Mouse (Mus musculus): ENCODE measurements around the gene Tyrobp.

The Tyrobp gene

DNA sequence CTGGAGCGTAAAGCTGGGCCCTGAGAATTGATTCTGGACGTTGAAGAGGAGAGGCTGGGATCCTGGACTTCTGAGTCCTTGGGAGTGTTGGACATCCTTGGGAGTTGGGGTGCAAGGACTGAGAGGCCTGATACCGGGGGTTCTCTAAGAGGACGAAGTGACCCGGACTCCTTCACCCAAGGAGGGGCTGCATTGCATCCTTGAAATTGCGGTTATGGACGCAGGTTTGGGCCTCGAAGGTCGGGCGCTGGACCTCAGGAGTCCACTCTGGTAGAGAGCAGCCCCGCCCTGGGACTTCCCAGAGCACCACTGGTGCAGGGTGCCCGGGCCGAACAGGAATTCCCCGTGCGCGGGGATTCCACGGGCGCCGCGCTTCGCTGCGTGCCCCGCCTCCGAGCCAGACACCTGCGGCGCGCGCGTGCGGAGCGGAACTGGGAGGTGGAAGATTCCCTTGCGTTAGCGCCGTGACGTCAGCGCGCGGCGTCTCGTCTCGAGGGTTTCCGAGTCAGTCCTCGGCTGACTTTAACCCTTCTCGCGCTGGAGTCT, 8.4 kb downstream of the Tyrobp start:
- in situ Hi-C loops (cut with MboI; ENCODE audit: low pct_unique_long_range_greater_than_20kb in 1 of 2, low sequenced_read_pairs in 2 of 2, unreplicated experiment in 1 of 2): no loop called here

DNA sequence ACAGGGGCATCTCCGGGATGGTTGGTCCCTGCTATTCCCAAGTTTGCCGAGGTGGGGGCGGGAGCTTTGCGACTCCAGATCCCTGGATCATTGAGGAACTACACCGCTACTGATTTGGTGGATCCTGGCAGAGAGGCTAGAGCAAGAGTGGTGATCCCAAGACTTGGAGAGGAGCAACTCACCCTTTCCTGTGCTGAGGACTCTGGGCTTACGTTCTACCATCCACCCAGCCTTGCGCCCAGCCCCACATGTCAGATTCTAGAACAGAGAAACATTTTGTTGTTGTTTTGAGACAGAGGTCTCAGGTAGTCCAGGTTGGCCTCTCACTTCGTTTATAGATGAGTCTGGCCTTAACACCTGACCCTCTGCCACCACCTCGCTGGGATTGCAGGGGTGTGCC, 9.0 kb downstream of the Tyrobp start:
- in situ Hi-C loops (cut with MboI; ENCODE audit: low pct_unique_long_range_greater_than_20kb in 1 of 2, low sequenced_read_pairs in 2 of 2, unreplicated experiment in 1 of 2): no loop called here

- in situ Hi-C loops (cut with MboI; ENCODE audit: low pct_unique_long_range_greater_than_20kb in 1 of 2, low sequenced_read_pairs in 2 of 2, unreplicated experiment in 1 of 2): no loop called here
These were observed 9.6 kb downstream of the Tyrobp start for GRCm38 (mm10) chr7:30423071-30423641.

DNA sequence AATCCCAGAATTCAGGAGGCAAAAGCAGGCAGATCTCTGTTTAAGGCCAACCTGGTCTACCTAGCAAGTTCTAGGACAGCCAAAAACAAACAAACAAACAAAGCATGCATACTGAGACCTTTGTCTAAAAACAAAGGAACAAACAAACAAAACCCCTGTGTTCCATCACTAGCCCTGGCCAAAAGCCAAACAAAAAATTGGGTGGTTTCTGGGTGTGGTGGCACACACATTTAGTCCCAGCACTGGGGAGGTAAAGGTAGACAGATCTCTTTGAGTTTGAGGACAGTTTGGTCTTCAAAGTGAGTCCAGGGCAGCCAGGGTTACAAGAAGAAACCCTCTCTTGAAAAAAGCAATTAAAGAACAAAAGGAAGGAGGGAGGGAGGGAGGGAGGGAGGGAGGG, 15.8 kb downstream of the Tyrobp start:
- in situ Hi-C loops (cut with MboI; ENCODE audit: low pct_unique_long_range_greater_than_20kb in 1 of 2, low sequenced_read_pairs in 2 of 2, unreplicated experiment in 1 of 2): loop anchor here in 1 of 2 experiments (5.0 kb wide), 1 partner anchor 92 kb away; no protein-coding TSS in a partner anchor

- in situ Hi-C loops (cut with MboI; ENCODE audit: low pct_unique_long_range_greater_than_20kb in 1 of 2, low sequenced_read_pairs in 2 of 2, unreplicated experiment in 1 of 2): no loop called here
These were observed 16.6 kb downstream of the Tyrobp start for GRCm38 (mm10) chr7:30430191-30430590.

- in situ Hi-C loops (cut with MboI; ENCODE audit: low pct_unique_long_range_greater_than_20kb in 1 of 2, low sequenced_read_pairs in 2 of 2, unreplicated experiment in 1 of 2): no loop called here
These were observed 18.2 kb downstream of the Tyrobp start for GRCm38 (mm10) chr7:30431793-30432192.

GRCm38 (mm10) chr7:30434238-30434637, 20.7 kb downstream of the Tyrobp start:
- in situ Hi-C loops (cut with MboI; ENCODE audit: low pct_unique_long_range_greater_than_20kb in 1 of 2, low sequenced_read_pairs in 2 of 2, unreplicated experiment in 1 of 2): no loop called here

GRCm38 (mm10) chr7:30434701-30435100, 21.1 kb downstream of the Tyrobp start:
- in situ Hi-C loops (cut with MboI; ENCODE audit: low pct_unique_long_range_greater_than_20kb in 1 of 2, low sequenced_read_pairs in 2 of 2, unreplicated experiment in 1 of 2): loop anchor here (5.0 kb wide), 1 partner anchor 38 kb away; no protein-coding TSS in a partner anchor

- in situ Hi-C loops (cut with MboI; ENCODE audit: low pct_unique_long_range_greater_than_20kb in 1 of 2, low sequenced_read_pairs in 2 of 2, unreplicated experiment in 1 of 2): loop anchor here (5.0 kb wide), 1 partner anchor 37 kb away; no protein-coding TSS in a partner anchor
These were observed 21.6 kb downstream of the Tyrobp start for GRCm38 (mm10) chr7:30435156-30435555.

- in situ Hi-C loops (cut with MboI; ENCODE audit: low pct_unique_long_range_greater_than_20kb in 1 of 2, low sequenced_read_pairs in 2 of 2, unreplicated experiment in 1 of 2): loop anchor here (5.0 kb wide), 1 partner anchor 35 kb away; no protein-coding TSS in a partner anchor
These were observed 23.3 kb downstream of the Tyrobp start for GRCm38 (mm10) chr7:30436879-30437278.

DNA sequence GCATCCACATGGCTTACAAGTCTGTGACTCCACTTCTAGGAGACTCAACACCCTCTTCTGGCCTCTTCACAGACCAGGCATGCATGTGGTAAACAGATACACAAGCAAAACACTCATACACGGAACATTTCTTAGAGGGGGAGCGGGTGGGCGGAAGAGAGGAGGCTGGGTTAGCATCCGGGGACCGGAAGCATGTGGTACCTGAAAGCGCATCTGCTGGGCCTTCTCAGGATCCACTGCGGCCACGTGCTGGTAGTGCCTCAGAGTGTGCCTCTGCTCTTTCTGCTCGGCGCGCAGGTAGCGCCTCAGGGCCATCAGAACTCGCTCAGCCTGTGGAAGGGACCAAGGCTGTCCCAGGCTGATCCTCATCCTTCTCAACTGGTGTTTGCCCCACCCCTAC, 26.2 kb downstream of the Tyrobp start:
- in situ Hi-C loops (cut with MboI; ENCODE audit: low pct_unique_long_range_greater_than_20kb in 1 of 2, low sequenced_read_pairs in 2 of 2, unreplicated experiment in 1 of 2): loop anchor here (5.0 kb wide), 1 partner anchor 33 kb away; no protein-coding TSS in a partner anchor

DNA sequence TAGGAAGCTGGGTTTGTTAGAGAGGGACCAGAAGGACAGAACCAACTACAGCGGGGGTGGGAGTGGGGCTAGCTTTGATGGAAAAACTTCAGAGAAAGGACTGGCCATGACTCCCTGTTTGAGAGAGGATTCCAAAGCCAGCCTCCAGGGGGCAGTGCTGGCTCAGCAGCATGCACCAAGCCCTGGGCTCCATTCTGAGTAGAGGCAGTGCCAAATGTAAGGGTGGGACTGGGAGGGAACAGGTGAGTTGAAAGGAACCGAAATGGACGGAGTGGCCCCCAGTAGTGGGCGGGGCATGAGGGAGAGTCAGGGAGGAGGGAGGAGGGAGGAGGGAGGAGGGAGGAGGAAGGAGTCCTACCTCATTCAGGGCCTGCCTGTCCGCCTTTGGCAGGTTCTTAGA, 27.1 kb downstream of the Tyrobp start:
- in situ Hi-C loops (cut with MboI; ENCODE audit: low pct_unique_long_range_greater_than_20kb in 1 of 2, low sequenced_read_pairs in 2 of 2, unreplicated experiment in 1 of 2): no loop called here

GRCm38 (mm10) chr7:30443696-30444095, 30.1 kb downstream of the Tyrobp start:
- in situ Hi-C loops (cut with MboI; ENCODE audit: low pct_unique_long_range_greater_than_20kb in 1 of 2, low sequenced_read_pairs in 2 of 2, unreplicated experiment in 1 of 2): no loop called here

DNA sequence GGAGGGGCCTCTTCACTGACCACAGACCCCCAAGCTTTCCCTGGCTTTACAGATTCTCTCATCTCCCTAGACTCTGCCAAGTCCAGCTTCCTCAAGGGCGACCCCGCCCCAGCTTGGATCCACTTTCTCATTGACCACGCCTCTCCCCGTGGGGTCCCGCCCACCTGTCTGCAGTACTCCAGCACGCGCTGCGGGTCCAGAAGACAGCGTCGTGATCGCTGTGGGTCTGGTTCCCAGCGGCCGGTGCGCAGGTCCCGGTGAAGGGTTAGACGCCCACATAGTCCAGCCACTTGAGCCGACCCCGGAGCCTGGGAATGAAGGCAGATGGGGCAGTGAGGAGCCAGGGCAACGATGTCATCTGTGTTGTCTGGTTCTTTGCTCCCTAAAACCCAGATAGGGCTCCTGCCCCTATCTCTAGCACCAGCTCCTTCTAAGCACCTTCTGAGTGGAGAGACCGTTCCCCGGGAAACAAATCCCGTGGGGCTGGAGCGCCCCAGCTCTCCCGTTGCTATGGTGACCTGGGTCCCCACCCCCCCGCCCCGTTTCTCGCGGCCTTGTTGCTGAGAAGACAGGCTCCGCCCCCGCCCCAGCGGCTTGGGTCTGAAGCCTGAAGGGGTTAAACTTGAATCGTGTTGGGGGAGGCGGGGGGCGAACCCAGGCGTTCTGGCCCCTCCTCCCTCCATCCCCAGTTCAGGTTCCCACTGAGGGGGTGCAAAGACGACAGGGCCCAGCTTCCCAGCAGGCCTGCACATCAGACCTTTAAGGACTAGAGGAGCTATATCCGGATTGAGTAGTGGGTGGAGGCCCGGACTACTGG, 30.8 kb downstream of the Tyrobp start:
- in situ Hi-C loops (cut with MboI; ENCODE audit: low pct_unique_long_range_greater_than_20kb in 1 of 2, low sequenced_read_pairs in 2 of 2, unreplicated experiment in 1 of 2): no loop called here

GRCm38 (mm10) chr7:30444971-30445751, 31.6 kb downstream of the Tyrobp start, which contains the start of gene Aplp1:
Gene Aplp1, minus strand, starts transcription at chr7:30445535.
- in situ Hi-C loops (cut with MboI; ENCODE audit: low pct_unique_long_range_greater_than_20kb in 1 of 2, low sequenced_read_pairs in 2 of 2, unreplicated experiment in 1 of 2): no loop called here

- in situ Hi-C loops (cut with MboI; ENCODE audit: low pct_unique_long_range_greater_than_20kb in 1 of 2, low sequenced_read_pairs in 2 of 2, unreplicated experiment in 1 of 2): no loop called here
These were observed 36.7 kb downstream of the Tyrobp start for GRCm38 (mm10) chr7:30450241-30450640.

DNA sequence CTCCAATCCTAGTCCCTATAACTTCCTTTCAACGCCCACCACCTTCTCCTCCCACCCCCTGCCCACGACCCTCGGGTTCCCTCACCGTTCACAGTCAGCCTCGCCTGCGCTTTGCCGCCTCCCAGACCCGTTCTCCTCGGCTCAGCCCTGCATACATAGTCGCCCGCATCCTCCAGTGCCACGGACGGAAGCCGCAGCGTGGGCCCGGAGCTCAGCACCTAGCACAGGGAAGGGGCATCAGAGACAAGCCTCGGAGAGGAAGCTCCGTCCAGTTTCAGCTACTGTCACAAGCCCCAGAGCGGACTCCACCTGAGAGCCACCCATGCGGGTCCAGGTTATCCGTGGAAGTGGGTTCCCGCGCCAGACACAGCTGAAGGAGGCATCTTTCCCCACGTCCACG, 39.8 kb downstream of the Tyrobp start:
- in situ Hi-C loops (cut with MboI; ENCODE audit: low pct_unique_long_range_greater_than_20kb in 1 of 2, low sequenced_read_pairs in 2 of 2, unreplicated experiment in 1 of 2): no loop called here

DNA sequence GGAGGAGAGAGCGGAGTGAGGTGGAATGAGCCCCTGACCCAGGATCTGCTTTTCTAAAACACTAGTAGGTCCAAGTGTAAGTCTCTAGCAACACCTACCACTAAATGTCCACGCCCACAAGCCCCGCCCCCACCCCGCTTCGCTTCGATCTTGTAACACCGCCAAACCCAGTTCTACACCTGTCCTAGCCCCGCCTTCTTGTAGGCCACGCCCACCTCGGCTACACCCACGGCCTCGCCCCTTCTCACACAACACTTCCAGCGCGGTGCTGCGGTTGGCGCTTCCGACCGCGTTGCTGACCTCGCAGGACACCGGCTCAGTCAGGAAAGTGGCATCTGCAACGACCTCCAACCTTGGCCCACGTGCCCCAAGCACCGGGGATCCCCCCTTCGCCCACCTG, 40.2 kb downstream of the Tyrobp start:
- in situ Hi-C loops (cut with MboI; ENCODE audit: low pct_unique_long_range_greater_than_20kb in 1 of 2, low sequenced_read_pairs in 2 of 2, unreplicated experiment in 1 of 2): no loop called here

DNA sequence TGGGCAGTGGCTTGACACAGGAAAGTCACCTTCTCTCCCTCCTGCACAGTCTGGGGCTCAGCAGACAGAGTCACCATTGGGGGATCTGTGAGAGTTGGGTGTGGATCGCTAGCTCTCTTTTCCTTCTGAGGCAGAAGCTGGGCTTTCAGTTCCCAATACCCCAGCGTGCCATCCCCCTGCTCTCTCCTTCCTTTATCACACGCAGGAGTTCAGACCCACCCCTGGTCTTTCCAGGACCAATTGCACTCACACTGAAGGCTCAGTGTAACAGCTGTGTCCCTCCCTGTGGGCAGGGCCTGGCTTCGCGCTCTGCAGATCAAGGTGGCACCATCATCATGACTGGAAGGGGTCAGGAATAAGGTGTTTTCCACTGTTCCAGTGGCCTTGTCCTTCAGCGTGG, 40.7 kb downstream of the Tyrobp start:
- in situ Hi-C loops (cut with MboI; ENCODE audit: low pct_unique_long_range_greater_than_20kb in 1 of 2, low sequenced_read_pairs in 2 of 2, unreplicated experiment in 1 of 2): no loop called here
